Mouse (Mus musculus) T-helper 2 cell (primary cell): Measurements from ENCODE around the gene Mta2.

ENCODE experiments used
- in situ Hi-C: fragments of 300-600 bp; cut with MboI, MseI; formaldehyde crosslinking; loops from one replicate; pipeline ENCODE4 v1.15.1; 2025; ENCODE audit warnings: high pct_unique_total_duplicates

Mta2 gene

GRCm38 (mm10) chr19:8941515-8942217 is at the start of gene Mta2:
Mta2 (plus strand) TSS chr19:8941875.
- in situ Hi-C loops = loop anchor here (5.0 kb wide), 1 partner anchor 44 kb away; the partner anchor contains the start of gene Ganab

- in situ Hi-C loops = no loop called here
These were observed 48.6 kb upstream of the Mta2 start, which contains the start of gene Ints5 for GRCm38 (mm10) chr19:8892829-8893766. Ints5 (plus strand) TSS chr19:8893005.

DNA sequence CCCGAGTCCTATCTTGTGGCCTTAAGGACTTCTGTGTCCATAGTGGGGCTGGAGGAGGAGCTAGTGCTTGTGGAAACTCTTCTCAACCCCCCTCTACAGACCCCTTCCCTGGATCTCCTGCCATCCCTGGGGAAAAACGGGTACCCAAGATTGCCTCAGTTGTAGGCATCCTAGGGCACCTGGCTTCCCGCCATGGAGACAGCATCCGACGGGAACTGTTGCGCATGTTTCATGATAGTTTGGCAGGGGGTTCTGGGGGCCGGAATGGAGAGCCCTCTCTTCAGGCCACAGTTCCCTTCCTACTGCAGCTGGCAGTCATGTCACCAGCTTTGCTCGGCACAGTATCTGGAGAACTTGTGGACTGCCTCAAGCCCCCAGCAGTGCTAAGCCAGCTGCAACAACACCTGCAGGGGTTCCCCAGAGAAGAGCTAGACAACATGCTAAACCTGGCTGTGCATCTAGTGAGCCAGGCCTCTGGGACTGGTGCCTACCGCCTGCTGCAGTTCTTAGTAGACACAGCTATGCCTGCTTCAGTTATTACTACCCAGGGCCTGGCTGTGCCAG is 46.2 kb upstream of the Mta2 start:
- in situ Hi-C loops = loop anchor here (5.0 kb wide), 1 partner anchor 47 kb away; the partner anchor contains the start of gene Mta2

DNA sequence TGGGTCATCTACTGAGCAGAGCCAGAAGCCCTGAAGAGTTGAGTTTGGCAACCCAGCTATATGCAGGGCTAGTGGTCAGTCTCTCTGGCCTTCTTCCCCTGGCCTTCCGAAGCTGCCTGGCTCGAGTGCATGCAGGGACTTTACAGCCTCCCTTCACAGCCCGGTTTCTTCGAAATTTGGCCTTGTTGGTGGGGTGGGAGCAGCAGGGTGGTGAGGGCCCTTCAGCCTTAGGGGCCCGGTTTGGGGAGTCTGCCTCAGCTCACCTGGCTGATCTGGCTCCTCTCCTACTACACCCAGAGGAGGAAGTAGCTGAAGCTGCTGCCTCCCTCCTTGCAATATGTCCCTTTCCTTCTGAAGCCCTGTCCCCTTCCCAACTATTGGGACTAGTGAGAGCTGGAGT is 45.4 kb upstream of the Mta2 start:
- in situ Hi-C loops = loop anchor here (5.0 kb wide), 1 partner anchor 46 kb away; the partner anchor contains the start of gene Mta2

DNA sequence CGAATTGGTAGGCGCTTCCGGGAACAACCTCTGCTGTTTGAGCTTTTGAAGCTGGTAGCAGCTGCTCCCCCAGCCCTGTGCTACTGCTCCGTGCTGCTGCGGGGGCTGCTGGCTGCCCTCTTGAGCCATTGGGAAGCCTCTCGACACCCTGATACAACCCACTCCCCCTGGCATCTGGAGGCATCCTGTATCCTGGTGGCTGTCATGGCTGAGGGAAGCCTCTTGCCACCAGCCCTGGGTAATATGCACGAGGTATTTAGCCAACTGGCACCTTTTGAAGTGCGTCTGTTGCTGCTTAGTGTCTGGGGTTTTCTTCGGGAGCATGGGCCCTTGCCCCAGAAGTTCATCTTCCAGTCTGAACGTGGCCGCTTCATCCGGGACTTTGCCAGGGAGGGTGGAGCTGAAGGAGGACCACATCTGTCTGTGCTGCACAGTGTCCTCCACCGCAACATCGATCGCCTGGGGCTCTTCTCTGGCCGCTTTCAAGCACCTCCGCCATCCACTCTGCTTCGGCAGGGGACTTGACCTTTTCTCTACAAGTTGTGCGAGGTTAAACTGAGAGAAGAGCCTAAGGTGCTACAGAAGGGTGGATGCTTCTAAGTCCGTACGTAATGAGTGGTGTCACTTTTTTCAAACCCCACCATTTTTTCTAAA is 44.3 kb upstream of the Mta2 start:
- in situ Hi-C loops = loop anchor here (5.0 kb wide), 1 partner anchor 45 kb away; the partner anchor contains the start of gene Mta2

DNA sequence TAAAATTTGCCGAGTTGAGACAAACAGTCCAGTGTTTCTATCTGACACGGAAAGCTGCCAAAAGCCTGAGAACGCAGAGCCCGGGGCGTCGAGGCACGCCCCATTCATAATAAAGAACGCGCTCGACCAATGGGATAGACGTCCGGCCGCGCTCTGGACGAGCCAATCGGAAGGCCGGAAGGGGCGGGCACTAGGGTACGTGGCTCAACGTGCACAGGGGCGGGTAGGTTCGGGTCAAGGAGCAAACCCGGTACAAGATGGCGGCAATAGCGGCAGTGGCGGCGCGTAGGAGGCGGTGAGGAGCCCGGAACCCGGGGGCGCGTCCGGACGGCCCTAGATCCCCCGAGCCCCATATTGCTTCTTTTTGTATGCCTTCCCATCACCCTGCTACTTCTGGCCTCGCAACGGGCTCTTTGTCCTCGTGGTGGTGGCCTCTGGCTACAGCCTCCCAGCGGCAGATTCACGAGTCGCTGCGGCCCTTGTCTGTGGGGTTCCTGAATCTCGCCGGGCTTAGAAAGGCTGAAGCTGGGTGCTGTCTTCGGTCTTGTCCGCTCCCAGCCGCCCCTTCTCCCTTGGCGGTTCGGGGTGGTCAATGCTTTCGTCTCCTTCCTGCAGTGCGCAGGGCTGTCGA is 43.7 kb upstream of the Mta2 start, which contains the start of gene Ganab:
TSS of gene Ganab (plus strand) at position 207 of the 631 bp plus-strand sequence.
- in situ Hi-C loops = loop anchor here (5.0 kb wide), 1 partner anchor 44 kb away; the partner anchor contains the start of gene Mta2

- in situ Hi-C loops = loop anchor here (5.0 kb wide), 1 partner anchor 44 kb away; the partner anchor contains the start of gene Mta2
These were observed 43.1 kb upstream of the Mta2 start for GRCm38 (mm10) chr19:8898576-8898975.

DNA sequence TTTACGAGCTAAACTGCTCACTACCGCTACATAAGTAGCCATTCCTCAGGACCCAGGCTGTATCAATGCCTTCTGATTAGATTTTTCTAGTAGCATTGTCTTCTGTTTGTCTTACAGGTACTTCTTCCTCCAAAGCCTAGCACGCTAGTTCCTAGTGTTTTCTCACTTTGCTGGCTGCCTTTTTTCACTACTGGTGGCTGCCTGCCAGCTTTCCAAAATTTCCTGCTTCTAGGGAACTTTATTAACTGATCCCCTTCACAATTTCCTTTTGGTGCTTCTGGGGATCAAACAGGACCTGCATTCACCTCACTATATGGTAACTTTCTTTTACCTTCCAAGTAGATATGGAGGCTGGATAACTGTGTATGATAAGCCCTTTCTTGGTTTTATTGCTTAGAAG is 42.6 kb upstream of the Mta2 start:
- in situ Hi-C loops = loop anchor here (5.0 kb wide), 1 partner anchor 43 kb away; the partner anchor contains the start of gene Mta2

- in situ Hi-C loops = loop anchor here (10.0 kb wide), 1 partner anchor 79 kb away; the partner anchor contains the start of genes AC129217.1 and Hnrnpul2
These were observed 38.3 kb upstream of the Mta2 start for GRCm38 (mm10) chr19:8903412-8903811.

- in situ Hi-C loops = loop anchor here (10.0 kb wide), 1 partner anchor 84 kb away; the partner anchor contains the start of genes AC129217.1 and Hnrnpul2
These were observed 33.1 kb upstream of the Mta2 start for GRCm38 (mm10) chr19:8908531-8908930.

- in situ Hi-C loops = loop anchor here (5.0 kb wide), 1 partner anchor 50 kb away; no protein-coding TSS in a partner anchor
These were observed 29.9 kb upstream of the Mta2 start for GRCm38 (mm10) chr19:8911810-8912209.

GRCm38 (mm10) chr19:8914212-8914611 is 27.5 kb upstream of the Mta2 start:
- in situ Hi-C loops = loop anchor here (5.0 kb wide), 1 partner anchor 48 kb away; no protein-coding TSS in a partner anchor

DNA sequence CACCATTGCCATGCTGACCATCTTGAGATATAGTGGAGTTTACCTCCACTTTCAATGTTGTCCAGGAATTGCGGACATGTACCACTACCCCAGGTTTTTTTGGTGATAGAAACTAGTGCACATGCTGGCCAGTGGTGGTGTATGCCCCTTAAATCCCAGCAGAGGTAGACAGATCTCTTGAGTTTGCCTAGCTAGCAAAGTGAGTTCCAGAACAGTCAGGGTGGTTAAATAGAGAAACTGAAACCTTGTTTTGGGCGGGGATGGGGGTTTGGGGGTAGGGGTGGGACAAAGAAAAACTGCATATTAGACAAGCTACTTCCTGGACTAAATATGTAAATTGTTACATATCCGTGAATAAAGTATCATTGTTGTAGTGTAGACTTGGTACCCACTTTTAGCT is 22.7 kb upstream of the Mta2 start:
- in situ Hi-C loops = no loop called here

GRCm38 (mm10) chr19:8919684-8920072 is 22.0 kb upstream of the Mta2 start:
- in situ Hi-C loops = no loop called here

DNA sequence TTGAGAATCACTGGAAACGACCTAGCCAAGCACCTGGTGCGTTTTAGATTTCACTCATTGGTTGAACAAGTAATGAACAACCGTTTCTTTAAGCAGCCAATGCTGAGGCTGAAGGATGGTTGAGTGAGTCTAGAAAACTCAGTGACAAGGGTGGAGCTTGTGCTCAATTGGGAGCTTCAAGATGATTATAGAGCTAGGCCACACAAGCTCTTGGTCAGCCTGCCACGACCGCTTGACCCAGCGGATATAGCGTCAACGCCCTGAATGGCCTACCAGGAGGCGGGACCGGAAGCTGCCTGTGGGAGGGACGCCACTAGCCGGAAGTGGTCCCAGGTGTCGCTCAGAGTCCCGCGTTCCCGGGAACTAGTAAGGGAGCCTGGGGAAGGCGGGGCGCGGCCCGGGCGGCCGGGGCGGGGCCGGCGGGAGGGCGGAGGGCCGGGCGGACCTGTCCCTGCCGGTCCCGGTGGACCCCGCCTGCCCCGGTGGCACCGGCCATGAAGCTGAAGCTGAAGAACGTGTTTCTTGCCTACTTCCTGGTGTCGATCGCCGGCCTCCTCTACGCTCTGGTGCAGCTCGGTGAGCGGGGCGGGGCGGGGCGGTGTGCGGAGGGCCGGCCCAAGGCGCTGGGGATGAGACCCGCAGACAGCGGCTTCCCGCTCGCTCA is 21.5 kb upstream of the Mta2 start, which contains the start of gene B3gat3:
TSS of gene B3gat3 (plus strand) at position 302 of the 664 bp plus-strand sequence.
- in situ Hi-C loops = no loop called here

DNA sequence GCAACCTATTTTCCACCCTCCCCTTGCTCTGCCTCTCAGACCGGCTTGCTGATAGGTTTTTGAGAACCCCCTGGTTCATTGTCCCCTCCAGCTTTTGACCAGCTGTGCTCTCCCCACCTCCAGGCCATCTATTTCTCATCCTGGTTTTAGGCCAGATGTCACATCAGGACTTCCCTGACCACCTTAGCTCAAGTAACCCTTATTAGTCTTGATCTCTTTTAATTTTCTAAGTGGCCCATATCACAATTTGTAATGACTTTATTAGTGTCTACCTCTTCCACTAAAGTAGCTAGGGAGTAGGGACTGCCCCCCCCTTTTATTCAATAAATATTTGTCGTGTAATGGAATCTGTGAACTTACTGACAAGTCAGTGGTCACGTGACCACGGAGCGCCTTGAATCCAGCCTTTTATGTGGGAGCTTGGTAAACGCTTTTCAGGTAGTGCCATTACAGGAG is 20.8 kb upstream of the Mta2 start:
- in situ Hi-C loops = no loop called here

DNA sequence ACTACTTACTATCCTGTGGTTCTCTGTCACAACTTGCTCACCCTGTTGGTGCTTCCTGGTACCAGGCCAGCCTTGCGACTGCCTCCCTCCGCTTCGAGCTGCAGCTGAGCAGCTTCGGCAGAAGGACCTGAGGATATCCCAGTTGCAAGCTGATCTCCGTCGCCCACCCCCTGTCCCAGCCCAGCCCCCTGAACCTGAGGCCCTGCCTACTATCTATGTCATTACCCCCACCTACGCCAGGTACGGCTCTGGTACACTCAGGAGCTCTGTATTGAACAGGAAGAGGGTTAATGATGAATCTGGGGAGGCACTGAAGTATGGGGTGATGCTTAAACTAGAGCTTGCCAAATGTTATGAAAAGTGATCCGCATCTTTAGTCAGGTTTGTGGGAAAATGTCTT is 19.9 kb upstream of the Mta2 start:
- in situ Hi-C loops = no loop called here

GRCm38 (mm10) chr19:8926766-8927165 is 14.9 kb upstream of the Mta2 start:
- in situ Hi-C loops = no loop called here

DNA sequence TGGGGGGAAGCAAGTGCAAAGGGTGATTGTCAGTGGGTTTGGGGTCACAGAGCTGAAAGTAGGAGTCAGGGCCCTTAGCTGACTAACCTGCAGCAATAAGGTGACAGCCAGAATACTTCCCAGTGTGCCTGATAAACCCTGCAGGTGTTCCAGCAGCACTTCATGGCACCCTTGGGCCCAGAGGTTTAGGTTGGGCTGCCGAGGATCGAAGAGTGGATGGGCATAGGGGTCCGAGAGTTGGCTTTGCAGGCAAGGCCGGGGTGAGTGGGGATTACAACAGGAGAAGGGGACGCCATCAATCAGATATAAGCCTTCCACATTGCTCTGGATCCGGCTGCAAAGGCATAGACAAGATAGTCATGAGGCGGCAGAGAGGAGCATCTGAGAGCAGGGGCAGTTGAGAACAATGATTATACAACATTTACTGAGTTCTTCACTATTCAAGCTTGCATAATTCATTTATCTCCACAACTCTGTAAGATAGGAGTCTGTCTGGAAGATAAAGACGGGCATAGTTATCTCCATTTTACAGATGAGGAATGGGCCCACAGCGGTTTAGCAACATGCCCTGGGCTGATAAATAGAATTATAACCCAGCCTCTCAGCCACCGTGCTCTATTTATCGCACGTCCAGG is 13.7 kb upstream of the Mta2 start:
- in situ Hi-C loops = no loop called here
